Mouse (Mus musculus) kidney, postnatal 0 days (tissue): ENCODE results near the gene Fgfr3. TPM values are rescaled to one million over a fixed set of nuclear protein-coding genes. Genes with fewer than 3 reads are reported as not detected.

Experiments
- ATAC-seq: fragments of 200-750 bp; cut with Nextera tagmentation; replicated peaks from 2 replicates; pipeline ENCODE4 v1.8.0; 2017; ENCODE audit warnings: low read depth, moderate number of reproducible peaks, moderate TSS enrichment, moderate library complexity; ENCODE audit not compliant: low FRiP score
- DNase-seq: peaks from one replicate; pipeline ENCODE4 v3.0.0-alpha.2; 2016; ENCODE audit warnings: low spot score
- H3K27ac ChIP-seq: fragments of 300-500 bp; sonication (generic); 2 replicates; pipeline ENCODE4 v1.5.1; 2014; ENCODE audit warnings: mild to moderate bottlenecking
- H3K27me3 ChIP-seq: fragments of 300-500 bp; sonication (generic); 2 replicates; pipeline ENCODE4 v1.6.1; 2014; ENCODE audit warnings: low read length, mixed read lengths; ENCODE audit not compliant: insufficient read depth
- H3K36me3 ChIP-seq: fragments of 300-500 bp; sonication (generic); 2 replicates; pipeline ENCODE4 v1.6.1; 2014; ENCODE audit warnings: low read length, mixed read lengths; ENCODE audit not compliant: insufficient read depth
- H3K4me1 ChIP-seq: fragments of 300-500 bp; sonication (generic); replicated peaks from 2 replicates; pipeline ENCODE4 v1.6.1; 2014; ENCODE audit warnings: antibody characterized with exemption, low read length, mixed read lengths; ENCODE audit not compliant: insufficient read depth
- H3K4me2 ChIP-seq: fragments of 300-500 bp; sonication (generic); 2 replicates; pipeline ENCODE4 v1.6.1; 2014; ENCODE audit warnings: mild to moderate bottlenecking, low read length, moderate library complexity, mixed read lengths
- H3K4me3 ChIP-seq: fragments of 300-500 bp; sonication (generic); replicated peaks from 2 replicates; pipeline ENCODE4 v1.5.1; 2014; ENCODE audit warnings: low read depth, low read length
- H3K9ac ChIP-seq: fragments of 300-500 bp; sonication (generic); 2 replicates; pipeline ENCODE4 v1.6.1; 2014; ENCODE audit warnings: low read depth, low read length
- H3K9me3 ChIP-seq: fragments of 300-500 bp; sonication (generic); replicated peaks from 2 replicates; pipeline ENCODE4 v1.6.1; 2016; ENCODE audit warnings: low read length, inconsistent platforms, mixed read lengths
- CTCF ChIP-seq: IDR thresholded peaks from 2 replicates; pipeline ENCODE4 v1.5.1; 2016; ENCODE audit warnings: antibody characterized with exemption, low read depth, mild to moderate bottlenecking, moderate library complexity
- WGBS: fragments of 180-500 bp; shearing (Covaris S2); extraction: QIAGEN DNeasy Blood & Tissue Kit; methylation state at CpG from one replicate; pipeline ENCODE4 v1.1.7; 2014; 5-methylcytosine and 5-hydroxymethylcytosine counted together
- polyA plus RNA-seq: library from polyadenylated mRNA; unstranded; fragments of >200 nt; fragmentation: Nextera tagmentation; extraction: Ambion mirVana; gene quantifications from 2 replicates; pipeline ENCODE4 v1.2.1, GENCODE M21; 2015

Gene Fgfr3
- polyA plus RNA-seq, 1 experiment from 2014 or later = 15.0 TPM

DNA sequence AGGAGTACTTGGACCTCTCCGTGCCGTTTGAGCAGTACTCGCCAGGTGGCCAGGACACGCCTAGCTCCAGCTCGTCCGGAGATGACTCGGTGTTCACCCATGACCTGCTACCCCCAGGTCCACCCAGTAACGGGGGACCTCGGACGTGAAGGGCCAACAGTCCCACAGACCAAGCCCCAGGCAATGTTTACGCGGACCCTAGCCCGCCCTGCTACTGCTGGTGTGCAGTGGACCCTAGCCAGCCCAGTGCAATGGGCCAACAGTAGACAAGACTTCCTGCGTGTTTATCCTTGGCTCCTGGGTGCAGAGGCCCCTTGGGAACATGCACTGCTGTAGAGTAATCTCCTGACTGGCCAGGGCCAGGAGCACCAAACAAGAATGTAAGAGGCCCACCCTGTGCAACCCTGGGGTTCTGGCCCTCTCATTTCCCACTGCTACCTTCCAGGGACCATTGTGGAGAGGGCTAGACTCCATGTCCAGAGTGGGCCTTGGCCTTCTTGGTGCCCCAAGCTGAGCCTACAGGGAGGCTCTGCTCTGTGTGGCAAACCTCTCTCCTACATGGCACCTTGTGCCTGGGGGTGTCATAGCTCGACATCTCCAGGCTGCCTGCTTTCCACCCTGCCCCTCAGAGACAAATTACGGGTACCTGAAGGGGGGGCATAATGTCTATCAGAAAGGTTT is 14.1 kb downstream of the Fgfr3 start:
- ATAC-seq (peak; percentile 21; the same call in 1 of the 2 replicates), DNase-seq (no peak)
- no peak overlapping the region for H3K4me2 ChIP-seq
- H3K4me1 ChIP-seq = no peaks in the 10 kb centered on the region
- peak overlapping the region; percentile 60 for H3K27ac ChIP-seq
- no peak overlapping the region for H3K4me3 ChIP-seq
- H3K27me3 ChIP-seq = no peaks in the 10 kb centered on the region
- H3K36me3 ChIP-seq = 0 out of 2 replicates have a peak, but pooled peaks cover 19% of the 10 kb centered on the region
- WGBS = 76% methylated on average over 16 of the region's 16 CpGs
- H3K9me3 ChIP-seq = no peaks in the 10 kb centered on the region
- no peak overlapping the region for H3K9ac ChIP-seq
- no peak for TF ChIP-seq CTCF

DNA sequence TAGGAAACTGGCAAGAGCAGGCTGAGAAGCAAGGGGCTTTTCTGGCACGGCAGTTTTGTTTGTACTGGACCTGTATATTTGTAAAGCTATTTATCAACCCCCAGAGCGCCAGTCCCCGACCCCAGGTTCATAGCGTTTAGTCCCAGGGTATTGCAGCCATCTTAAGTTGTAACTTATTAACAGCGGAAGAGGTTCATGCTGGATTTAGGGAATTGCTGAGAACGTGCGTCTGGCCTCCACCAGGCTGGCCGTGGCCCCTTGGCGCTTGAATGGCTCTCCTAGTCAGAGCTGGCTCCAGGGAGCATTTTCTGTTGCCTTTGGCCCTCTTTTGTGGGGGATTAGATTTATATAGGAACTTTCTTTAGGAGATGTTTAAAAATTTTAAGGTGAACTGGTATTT is 14.8 kb downstream of the Fgfr3 start:
- 39% methylated on average over 9 of the region's 9 CpGs for WGBS
- H3K9me3 ChIP-seq = no peaks in the 10 kb centered on the region
- H3K4me1 ChIP-seq = no peaks in the 10 kb centered on the region
- H3K36me3 ChIP-seq = 0 out of 2 replicates have a peak, but pooled peaks cover 19% of the 10 kb centered on the region
- H3K4me2 ChIP-seq = no peak overlapping the region
- H3K27ac ChIP-seq = no peak overlapping the region
- H3K4me3 ChIP-seq = no peak overlapping the region
- TF ChIP-seq CTCF = no peak
- DNase-seq (peak; percentile 33), ATAC-seq (no peak)
- no peaks in the 10 kb centered on the region for H3K27me3 ChIP-seq
- no peak overlapping the region for H3K9ac ChIP-seq

DNA sequence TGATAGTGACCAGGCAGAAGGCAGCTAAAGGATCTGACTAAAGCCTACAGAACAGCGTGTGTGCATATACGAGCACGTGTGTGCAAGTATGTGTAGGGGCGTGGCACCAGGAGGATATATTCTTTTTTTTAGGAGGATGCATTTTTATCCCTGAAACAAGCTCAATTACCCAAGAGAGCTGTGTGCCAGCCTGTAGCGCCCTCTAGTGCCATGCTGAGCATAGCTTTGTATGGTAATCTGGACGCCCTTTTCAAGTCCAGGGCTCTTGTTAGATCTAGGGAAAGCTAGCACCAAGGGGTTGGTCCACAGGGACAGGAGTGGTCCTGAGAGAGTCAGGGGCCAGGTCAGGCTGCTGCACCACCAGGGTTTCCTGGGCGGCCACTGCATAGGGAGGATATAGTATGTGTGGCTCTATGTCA is 16.4 kb downstream of the Fgfr3 start:
- peak; percentile 93 for TF ChIP-seq CTCF
- peaks cover 21% of the 10 kb centered on the region for H3K36me3 ChIP-seq
- H3K9ac ChIP-seq = no peak overlapping the region
- no peaks in the 10 kb centered on the region for H3K27me3 ChIP-seq
- WGBS = 20% methylated on average over 7 of the region's 7 CpGs
- H3K9me3 ChIP-seq = no peaks in the 10 kb centered on the region
- DNase-seq = peak; percentile 86
- H3K4me1 ChIP-seq = no peaks in the 10 kb centered on the region
- no peak for ATAC-seq
- no peak overlapping the region for H3K27ac ChIP-seq
- H3K4me3 ChIP-seq = no peak overlapping the region
- H3K4me2 ChIP-seq = no peak overlapping the region

DNA sequence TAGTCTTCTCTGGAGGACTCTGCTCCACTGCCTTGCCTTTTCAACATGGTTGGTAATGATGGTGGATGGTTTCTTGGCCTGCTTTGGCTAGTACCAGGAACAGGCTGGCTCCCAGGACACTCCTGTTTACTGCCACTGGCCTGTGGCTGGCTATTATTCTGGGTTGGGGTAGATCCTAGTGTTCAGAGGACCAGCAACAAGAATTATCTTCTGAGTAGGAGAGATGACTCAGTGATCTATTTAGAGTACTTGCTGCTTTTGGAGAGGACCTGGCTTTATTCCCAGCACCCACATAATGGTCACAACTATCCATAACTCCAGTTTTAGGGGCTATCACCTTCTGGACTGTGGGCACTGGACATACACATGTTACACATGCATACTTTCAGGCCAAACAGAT is 16.9 kb downstream of the Fgfr3 start:
- Histone ChIP-seq H3K27ac (no peak overlapping the region), H3K9ac (no peak overlapping the region), H3K27me3 (no peaks in the 10 kb centered on the region), H3K4me1 (no peaks in the 10 kb centered on the region), H3K9me3 (no peaks in the 10 kb centered on the region), H3K4me2 (no peak overlapping the region), H3K36me3 (peaks cover 26% of the 10 kb centered on the region), H3K4me3 (no peak overlapping the region)
- no peak for DNase-seq
- TF ChIP-seq CTCF = no peak
- ATAC-seq = no peak

DNA sequence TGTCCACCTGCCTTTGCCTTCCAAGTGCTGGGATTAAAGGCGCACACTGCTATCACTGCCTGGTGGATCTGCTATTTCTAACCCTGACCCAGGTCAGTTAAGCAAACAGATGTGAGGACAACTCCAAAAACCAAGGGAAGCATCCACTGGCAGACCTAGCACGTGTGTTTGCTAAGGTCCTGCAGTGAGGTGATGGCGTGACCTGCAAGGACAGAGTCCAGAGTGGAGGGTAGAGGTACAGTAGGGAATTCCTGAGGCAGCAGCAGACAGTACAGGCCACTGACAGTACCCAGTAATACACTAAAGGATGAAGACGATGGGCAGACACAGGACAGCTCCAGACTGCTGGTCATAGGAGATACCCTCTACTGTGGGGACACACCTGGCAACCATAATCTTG is 19.1 kb downstream of the Fgfr3 start:
- no peak for DNase-seq
- Histone ChIP-seq H3K9ac (no peak overlapping the region), H3K27ac (no peak overlapping the region), H3K27me3 (no peaks in the 10 kb centered on the region), H3K4me2 (no peak overlapping the region), H3K9me3 (no peaks in the 10 kb centered on the region), H3K4me1 (no peaks in the 10 kb centered on the region), H3K36me3 (peaks cover 37% of the 10 kb centered on the region), H3K4me3 (no peak overlapping the region)
- no peak for TF ChIP-seq CTCF
- WGBS = 79% methylated on average over 4 of the region's 4 CpGs
- no peak for ATAC-seq

DNA sequence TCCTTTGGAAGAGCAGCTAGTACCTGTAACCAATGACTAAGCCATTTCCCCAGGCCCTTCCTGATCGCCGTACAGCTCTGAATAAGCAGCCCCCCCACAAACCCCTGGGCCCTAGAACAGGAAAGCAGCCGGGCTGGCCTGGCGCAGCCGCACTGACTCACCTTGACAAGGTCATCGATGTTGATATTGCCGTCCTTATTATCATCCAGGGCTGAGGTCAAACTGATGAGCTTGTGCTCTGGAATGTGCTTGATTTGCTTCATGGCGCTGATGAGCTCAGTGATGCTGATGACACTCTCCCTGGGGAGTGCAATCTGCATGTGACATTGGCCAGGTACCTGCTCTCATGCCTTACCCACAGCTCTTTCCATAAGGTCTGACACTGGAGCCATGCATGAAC is 22.0 kb downstream of the Fgfr3 start:
- H3K9ac ChIP-seq = no peak overlapping the region
- no peak overlapping the region for H3K4me2 ChIP-seq
- H3K4me1 ChIP-seq = no peaks in the 10 kb centered on the region
- ATAC-seq (no peak), DNase-seq (no peak)
- H3K36me3 ChIP-seq = peaks cover 58% of the 10 kb centered on the region
- no peak overlapping the region for H3K4me3 ChIP-seq
- no peak overlapping the region for H3K27ac ChIP-seq
- H3K9me3 ChIP-seq = no peaks in the 10 kb centered on the region
- WGBS = 93% methylated on average over 8 of the region's 8 CpGs
- TF ChIP-seq CTCF = no peak
- no peaks in the 10 kb centered on the region for H3K27me3 ChIP-seq

DNA sequence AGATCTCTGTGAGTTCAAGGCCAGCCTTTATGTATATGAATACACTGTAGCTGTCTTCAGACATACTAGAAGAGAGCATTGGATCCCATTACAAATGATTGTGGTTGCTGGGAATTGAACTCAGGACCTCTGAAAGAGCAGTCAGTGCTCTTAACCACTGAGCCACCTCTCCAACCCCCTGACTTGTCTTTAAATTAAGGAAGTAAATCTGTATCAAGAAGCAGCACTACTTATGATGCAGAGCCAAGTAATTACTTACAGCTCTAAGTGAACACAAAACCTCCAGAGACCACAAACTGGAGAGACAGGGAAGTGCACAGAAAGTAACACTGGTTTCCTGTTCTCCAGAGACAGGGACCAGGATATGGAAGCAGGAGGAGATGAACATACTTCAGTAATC is 55.7 kb downstream of the Fgfr3 start:
- no peaks in the 10 kb centered on the region for H3K27me3 ChIP-seq
- H3K36me3 ChIP-seq = peaks cover 18% of the 10 kb centered on the region
- H3K4me1 ChIP-seq = no peaks in the 10 kb centered on the region
- ATAC-seq (no peak), DNase-seq (no peak)
- no peak overlapping the region for H3K9ac ChIP-seq
- H3K4me2 ChIP-seq = no peak overlapping the region
- no peak overlapping the region for H3K4me3 ChIP-seq
- TF ChIP-seq CTCF = no peak
- H3K9me3 ChIP-seq = no peaks in the 10 kb centered on the region
- H3K27ac ChIP-seq = no peak overlapping the region
